Mouse (Mus musculus) cerebellum, postnatal 10 days (tissue): Measurements from ENCODE around the gene Gucy2c.
"Not testable (repeated sequence)": the region's sequence is repeated elsewhere in the genome, so short reads cannot be mapped to it uniquely, and the experiment has no call there.

ENCODE experiments used
- DNase-seq, 2 experiments: peaks; one replicate each; pipeline ENCODE4 v3.0.0; 2021; ENCODE audit warnings: mixed read lengths in 2 of 2

The Gucy2c gene

DNA sequence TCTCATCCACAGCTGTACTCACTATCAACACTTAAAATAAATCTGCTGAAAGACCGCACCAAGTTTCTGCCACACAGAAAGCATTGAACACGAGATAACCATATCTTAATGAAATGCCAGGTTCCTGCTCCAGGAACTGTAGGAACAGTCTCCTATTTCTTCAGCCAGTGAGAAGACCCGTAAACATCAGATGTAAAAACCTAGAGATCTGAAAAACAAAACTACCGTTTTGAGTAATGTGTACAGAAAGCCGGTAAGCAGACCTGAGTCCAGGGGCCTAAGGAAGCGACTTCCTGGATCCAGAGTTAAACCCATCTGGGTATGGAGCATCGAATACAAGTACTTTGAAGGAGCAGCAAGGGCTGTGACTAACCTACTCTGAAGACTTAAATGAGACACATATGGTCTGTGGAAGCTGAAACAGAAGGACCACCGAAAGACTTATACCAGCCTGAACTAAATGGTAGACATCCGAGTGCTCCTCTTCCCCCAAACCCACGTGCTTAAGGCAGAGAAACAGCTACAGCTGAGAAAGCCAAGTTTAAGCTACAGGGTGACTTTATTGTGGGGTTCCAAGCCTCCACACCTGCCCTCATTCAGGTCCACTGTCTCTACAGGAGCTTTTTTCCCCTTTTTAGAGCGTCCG is 21.7 kb upstream of the Gucy2c start:
- no peak for DNase-seq

DNA sequence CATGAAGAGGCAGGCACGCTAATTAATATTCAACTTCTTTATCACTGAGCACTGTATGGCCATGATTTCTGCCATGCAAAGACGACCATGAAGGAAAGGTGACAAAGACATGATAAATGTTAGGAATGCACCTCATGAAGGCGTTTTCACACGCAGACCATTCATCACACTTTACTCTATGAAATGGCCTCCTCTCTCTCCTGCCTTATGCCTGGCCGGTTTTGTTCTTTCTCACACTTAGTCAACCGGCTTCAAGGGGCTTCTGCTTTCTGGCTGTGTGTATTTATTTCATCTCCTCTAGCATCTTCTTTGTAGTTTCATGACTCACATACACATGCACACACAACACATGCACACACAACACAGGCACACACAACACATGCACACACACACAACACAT is 19.7 kb upstream of the Gucy2c start:
- no peak for DNase-seq

DNA sequence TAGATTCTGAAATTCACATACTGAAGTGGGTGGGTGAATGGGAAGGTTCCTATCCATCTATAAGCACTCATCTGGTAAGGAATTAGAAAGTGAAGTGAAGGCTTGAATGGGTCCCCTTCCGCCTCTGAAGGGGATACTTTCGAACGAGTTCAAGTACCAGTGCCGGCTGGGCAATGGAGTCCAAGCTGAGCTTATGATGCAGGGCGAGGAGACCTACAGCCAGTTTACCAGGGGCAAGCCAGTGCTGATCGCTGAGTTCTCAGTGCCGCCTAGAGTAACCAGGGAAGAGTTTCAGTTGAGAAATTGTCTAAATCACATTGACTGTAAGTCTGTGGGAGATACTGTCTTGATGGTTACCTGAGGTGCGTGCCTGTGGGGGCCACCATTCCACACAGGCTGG is 19.1 kb upstream of the Gucy2c start:
- no peak for DNase-seq

DNA sequence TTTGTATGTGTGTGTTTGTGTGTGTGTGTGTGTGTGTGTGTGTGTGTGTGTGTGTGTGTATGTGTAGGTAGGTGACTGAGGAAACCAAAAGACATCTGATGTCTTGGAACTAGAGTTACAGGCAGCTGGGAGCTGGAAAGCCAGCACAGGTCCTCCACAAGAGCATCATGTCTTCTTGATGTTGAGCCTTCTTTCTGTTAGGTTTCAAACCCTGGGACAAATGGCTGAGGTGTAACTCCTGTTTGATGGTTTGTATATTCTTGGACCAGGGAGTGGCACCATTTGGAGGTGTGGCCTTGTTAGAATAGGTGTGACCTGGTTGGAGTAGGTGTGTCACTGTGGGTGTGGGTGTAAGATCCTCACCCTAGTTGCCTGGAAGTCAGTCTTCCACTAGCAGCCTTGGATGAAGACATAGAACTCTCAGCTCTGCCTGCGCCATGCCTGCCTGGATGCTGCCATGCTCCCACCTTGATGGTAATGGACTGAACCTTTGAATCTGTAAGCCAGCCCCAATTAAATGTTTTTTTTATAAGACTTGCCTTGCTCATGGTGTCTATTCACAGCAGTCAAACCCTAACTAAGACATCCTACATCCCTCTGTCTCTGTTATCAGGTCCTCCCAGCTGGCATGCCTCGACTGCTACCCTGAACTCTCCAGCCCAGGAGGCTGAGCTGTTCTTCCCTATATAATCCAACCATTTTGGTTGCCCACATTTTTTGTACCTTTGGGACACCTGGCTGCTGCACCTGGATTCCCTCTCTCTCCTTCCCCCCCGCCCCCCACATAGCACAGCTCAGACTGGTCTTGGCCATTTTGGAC is 16.5 kb upstream of the Gucy2c start:
- DNase-seq = not testable (repeated sequence)

DNA sequence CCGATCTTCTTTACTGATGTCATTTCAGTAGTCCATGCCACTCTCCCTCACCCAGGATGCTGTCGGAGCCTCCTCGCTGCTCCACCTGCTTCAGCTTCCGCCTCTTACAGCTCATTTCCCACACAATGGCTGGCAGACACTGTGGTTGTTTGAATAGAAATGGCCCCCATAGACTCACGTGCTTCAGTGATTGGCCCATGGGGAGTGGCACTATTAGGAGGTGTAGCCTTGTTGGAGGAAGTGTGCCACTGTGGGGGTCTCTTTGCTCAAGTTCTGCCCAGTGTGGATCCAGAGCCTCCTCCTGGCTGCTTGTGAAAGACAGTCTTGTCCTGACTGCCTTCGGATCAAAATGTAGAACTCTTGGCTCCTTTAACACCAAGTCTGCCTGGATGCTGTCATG is 14.3 kb upstream of the Gucy2c start:
- no peak for DNase-seq

DNA sequence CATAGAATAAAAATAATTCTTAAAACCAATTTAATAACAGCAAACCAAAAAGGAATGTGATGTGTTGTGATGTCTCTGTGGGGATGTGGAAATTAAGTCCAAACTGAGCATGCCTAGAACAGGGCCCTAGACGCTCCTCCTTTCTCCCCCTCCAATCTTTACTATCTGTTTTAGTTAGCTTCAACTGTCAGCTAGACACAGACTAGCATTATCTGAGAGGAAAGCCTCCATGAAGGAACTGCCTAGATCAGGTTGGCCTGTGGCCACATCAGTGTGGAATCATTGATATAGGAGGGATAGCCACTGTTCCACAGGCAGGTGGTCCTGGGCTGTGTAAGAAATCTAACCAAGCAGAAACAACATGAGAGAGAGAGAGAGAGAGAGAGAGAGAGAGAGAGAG is 13.5 kb upstream of the Gucy2c start:
- DNase-seq = no peak

DNA sequence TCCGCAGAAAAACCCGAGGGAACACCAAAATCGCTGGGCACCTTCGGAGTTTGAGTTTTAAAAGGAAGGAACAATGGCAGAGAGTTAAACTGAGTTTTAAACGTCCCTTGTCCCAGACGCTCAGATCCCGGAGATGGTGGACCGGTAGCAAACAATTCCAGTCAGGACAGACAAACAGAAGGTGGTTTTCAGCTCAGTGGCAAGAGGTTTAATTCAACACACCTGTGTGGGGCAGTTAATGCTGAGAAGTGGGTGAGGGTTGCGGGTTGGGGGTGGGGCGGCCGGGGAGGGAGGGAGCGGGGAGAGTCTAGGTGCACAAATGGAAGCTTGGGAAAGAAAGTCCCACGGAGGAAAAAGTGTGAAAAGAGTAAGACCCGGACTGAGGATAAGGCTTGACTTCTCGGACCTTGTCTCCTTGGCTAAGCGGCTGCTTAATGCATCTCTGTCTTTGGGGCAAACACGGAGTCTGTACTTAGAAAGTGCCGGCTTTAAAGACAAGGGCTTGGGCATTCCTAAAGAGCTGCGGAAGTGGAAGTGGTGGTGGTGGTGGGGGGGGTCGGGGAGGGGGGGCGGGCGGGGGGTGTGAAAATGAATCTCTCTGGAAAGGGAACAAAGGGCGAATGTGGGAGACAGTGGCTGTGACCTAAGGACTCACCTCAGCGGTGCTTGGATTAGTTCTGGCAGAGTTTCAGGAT is 12.4 kb upstream of the Gucy2c start:
- no peak for DNase-seq

DNA sequence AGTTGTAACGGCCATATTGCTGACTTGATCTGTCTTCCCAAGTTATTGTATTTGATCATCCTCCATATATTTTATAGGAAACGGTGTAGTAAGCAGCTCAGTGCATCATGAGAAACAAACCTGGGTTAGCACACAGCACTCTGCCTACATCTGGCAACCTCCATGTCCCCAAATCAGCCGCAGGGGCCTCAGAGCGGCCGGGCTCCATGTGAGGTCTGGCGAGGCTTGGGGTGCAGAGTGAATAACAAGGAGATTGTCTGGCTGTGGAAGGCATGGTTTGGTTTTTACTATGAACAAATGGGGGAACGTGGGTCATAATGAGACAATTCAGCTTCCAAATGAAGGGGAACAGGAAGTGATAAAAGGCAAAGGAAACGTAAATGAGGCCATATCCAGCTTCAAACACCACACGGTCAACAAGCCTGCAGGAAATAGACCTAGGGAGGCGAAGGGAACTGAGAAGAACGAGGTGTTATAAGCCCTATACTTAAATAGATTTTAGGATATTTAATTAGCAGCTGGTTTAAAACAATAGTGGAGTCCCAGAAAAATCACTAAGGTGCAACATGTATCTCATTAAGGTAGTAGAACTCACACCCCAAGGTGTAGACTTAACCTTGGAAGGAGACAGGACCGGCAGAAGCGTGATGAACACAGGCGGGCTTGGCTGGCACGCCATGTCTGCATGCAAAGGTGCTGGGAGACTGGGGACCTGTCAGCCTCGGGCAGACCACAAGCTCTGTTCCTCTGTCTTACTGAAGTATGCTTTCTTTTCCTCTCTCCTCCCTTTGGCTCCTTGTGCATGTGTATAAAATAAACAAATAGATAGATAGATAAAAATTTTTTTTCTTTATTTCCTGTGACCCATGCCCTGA is 11.6 kb upstream of the Gucy2c start:
- no peak for DNase-seq

DNA sequence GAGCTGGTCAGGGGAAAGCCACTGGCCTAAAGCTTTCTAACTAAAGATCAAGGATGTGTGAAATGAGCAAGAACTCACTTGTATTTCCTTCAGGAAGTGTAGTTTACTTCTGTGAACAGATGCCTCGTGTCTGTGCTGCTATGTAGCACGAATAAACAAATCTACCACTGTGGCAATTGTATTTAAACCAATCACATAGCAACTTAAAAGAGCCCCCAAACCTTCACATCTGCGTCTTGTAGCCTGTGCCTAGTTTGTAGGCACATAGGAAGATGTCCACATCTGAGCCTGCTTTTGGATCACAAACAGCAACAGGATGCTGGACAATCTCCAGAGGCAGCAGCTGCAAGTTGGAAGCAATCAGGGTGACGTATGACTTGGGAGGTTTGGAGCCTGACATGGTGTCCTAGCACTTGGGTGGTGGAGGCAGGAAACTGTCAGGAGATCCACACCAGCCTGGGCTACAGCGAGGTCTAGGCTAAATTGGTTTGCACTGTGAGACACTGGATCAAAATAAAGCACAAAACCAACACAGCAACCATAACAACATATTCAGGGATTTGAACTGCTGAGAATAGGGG is 7.9 kb upstream of the Gucy2c start:
- DNase-seq = peak; percentile 35 to 50

DNA sequence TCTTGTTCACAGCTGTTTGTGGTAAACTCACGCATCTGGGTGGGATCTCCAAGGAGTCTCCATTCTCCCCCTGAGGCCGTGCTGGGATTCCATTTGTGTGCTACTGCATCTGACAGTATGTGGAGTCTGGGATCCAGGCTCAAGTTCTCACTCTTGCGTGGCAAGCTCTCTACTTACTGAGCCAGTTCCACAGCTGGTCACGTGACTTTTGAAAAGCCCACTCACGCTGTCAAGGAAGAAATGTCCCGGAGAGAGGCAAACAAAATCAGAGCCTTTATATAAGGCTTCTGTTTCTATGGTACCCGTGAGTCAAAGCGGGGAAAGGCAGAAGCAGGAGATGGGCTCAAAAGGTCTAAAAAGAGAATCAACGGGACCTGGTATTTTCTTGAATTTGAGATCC is 1.2 kb upstream of the Gucy2c start:
- no peak for DNase-seq

DNA sequence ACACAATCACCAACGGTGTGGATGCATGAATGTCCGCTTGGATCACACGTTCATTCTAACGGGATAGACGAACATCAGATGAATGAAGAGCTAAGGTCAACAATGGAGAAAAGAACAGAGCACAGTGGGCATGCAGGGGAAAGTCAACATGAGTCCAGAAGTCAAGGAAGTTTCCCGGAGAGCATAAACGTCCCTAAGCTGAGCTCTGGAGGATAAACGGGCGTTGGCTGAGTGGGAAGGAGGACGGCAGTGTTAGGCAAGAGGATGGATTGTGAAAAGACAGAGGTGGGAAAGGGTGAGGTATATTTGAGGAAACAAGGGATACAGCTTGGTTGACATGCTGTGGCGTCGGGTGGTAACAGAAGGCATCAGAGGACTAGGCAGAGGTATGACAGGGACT is 581 bp upstream of the Gucy2c start:
- no peak for DNase-seq

DNA sequence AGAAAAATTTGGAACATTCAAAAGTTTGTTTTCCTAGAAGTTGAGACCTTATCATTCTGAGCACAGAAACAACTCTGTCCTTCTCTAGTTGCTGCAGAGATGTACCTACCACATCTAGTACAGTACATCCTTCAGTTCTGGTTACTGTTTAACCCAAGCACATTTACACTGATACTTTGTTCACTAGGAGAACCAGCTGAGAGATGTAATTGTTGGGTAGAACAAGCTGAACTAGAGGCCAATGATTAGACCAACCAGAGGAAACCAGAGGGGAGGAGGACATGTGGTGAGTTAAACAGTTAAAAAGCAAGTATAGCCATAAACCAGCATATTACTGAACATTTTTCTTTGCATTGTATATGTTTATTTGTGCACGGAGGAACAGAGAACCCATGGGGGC is 5.2 kb downstream of the Gucy2c start:
- no peak for DNase-seq

DNA sequence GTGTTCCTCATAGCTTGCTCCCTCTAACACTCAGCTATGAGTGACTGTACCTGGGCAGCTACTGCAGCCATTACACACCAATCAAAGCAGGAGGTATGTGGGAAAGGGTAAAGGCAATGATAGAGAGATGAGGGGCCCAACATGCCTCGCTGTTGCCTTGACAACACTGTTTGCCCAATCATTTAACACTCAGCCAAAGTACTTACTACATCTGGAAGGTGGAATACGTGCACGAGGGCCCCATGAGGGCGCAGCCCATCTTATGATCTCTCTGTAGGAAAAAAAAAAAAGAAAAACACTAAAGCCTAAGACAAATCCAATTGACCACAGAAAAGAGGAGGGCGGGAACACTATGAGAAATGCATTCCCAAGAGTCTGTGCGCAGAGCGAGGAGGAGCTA is 11.7 kb downstream of the Gucy2c start:
- DNase-seq = no peak

DNA sequence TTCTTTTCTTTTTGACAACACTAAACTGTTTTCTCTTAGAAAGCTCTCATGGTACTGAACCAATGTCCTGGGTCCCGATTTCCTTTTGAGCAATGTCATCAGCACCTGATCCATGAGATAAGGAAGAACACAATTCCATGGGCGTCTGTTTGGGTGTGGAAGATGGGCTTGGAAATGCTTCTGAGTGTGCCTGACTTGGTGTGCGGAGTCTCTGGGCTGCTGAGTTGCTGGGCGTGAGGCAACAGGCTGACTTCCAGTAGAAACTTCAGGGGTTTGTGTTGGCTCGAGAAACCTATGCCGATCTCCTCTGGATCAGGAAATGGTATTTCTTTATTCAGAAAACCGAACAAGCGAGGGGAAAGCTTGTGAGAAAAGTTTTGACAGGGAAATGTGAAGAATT is 12.4 kb downstream of the Gucy2c start:
- DNase-seq = no peak

DNA sequence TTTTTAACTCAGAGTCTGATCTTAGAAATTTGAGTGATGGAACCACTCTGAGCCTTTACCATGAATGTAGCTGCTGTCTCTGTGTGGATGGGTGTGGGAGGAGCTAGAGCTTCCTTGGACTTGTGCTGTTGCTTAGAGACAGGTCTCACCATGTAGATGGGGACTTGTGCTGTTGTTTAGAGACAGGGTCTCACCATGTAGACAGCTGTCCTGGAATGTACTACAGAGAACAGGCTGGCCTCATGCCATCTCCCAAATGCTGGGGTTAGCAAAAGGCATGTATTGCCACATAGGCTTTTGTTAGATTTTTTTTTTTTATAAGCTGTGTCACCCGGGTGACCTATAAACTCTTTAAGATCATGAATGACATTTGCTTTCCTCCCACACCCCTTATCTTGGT is 17.7 kb downstream of the Gucy2c start:
- DNase-seq = peak in 1 of 2 experiments; percentile 10

DNA sequence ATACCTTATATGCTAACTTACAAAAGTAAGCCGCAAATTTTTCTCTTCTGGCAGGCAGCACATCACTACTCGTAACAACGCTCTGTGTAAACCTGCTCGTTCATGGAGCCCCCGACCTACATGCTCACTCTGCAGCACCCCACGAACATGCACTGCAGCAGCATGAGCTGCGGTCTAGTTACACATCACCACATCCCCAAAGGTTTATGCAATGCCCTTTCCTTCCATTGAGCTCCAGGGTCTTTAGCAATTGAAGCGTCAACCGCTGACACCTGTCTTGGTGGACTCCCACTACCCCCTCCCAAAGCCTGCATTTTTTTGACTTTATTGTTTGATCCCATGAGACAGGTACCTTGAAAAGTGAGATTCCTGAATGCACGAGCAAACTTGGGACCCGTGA is 31.0 kb downstream of the Gucy2c start:
- DNase-seq = no peak

DNA sequence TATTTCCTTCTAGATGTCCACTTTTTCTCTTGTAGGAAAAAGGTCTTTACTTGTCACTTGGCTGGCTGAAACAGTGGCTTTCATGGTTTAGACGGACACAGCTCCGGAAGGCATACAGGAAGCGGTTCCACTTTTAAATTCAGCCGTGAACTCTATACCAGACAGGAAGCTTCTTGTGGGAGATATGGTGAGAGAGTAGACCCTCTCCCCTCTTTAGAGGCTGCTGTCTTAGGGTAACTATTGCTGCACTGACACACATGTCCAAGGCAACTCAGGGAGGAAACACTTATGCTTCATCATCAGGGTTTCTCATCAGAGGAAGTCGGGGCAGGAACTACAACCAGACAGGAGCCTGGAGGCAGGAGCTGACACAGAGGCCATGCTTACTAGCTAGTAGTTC is 36.0 kb downstream of the Gucy2c start:
- no peak for DNase-seq

DNA sequence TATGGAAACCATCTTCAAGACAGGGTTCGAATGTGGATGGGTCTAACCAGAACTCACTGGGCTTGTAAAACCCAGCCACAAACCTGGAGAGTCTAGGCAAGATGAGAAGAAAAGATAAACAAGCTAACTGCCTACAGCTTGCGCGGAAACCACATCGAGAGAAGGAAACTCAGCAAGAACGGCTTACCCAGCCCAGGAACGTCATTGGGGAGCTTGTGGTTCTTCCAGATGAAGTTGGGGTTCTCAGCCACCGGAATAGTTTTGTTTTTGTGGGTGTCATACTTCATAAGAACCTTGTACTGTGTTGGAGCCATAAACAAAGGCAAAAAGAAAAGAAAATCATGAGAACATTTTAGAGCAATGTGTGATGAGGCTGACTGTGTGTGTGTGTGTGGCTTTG is 37.8 kb downstream of the Gucy2c start:
- no peak for DNase-seq

DNA sequence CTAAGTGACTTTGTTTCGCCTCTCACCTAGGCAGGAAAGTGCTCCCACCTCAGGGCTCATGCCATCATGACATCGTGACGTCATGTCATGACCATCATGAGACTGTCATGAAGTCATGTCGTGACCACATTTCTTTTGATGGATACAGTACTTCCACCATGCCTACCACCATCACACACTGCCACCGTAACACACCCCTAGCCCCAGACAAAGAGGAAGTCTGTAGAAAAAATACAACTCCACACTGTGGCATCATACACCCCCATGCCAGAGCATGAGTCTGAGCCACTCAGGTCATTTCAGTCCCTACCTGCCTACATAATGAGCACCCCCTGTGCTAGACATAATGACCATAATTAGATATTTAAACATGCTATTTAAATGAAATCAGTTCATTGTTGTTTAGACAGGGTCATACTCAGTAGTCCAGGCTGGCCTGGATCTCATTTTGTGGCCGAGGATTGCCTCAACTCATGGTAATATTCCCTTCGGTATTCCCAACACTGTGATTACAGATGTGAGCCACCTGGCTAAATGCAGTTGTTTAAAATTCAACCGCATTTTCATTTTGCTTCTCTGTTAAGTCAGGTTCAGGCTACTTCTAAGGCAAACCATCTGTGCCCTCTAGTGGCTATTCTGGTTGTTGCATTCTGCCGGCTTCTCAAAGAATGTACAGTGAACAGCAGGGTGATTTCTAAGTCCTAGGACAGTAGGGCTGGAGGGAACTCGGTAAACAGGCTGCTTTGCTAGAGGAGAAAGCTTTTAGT is 39.0 kb downstream of the Gucy2c start:
- peak; percentile 91 to 94 for DNase-seq

DNA sequence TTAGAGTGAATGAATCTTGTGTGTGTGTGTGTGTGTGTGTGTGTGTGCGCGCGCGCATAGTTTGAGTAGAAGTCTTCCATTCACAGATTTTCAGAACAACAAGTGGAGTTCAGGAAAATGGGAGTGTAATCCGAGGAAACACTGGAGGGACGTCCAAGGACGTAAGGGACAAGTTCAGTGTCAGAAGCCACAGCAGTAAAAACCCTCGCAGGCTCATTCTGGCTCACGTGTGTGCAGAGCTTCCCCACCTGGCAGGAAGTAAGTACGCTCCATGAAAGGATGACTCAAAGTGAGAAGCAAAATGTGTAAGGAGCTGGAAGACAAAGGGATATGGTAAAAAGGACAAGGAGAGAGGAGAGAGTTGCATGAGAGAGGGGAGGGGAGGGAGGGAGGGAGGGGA is 40.3 kb downstream of the Gucy2c start:
- no peak for DNase-seq

DNA sequence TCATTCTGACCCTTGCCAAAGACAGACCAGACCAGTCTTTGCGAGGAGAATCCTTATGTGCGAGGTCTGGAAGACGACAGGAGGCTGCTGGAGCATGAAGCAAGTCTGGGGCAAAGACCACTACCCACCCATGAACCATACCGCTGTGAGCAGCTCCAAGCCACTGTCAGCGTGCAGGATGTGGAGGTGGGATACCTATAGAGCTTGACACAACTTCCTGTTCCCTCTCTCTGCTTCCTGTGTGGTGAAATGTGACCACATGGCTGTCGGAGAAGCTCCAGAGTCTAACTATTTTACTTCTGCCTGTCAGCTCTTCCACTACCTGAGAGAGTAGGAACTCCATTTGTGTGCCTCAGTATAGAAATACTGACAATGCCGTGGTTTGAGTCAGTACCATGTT is 45.8 kb downstream of the Gucy2c start:
- no peak for DNase-seq

DNA sequence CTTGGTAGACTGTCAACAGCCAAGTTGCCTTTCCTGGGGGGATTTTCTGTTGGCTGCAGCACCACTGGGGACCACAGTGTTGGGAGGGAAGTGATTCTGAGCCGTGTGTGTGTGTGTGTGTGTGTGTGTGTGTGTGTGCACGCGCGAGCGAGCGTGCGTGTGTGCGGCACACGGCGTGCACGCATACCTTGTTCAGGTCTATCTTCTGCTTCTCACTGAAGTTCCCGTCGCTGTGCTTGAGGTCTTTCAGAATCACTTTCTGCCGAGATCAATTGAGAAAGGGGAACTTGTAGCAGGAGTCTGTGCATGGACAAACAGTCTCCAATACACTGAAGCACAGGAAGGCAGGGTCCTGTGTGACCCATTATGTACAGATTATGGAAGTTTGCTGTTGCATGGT is 53.4 kb downstream of the Gucy2c start:
- DNase-seq = no peak
